ENCODE assay signal across 9 mouse cellular contexts in the genomic region with DNA sequence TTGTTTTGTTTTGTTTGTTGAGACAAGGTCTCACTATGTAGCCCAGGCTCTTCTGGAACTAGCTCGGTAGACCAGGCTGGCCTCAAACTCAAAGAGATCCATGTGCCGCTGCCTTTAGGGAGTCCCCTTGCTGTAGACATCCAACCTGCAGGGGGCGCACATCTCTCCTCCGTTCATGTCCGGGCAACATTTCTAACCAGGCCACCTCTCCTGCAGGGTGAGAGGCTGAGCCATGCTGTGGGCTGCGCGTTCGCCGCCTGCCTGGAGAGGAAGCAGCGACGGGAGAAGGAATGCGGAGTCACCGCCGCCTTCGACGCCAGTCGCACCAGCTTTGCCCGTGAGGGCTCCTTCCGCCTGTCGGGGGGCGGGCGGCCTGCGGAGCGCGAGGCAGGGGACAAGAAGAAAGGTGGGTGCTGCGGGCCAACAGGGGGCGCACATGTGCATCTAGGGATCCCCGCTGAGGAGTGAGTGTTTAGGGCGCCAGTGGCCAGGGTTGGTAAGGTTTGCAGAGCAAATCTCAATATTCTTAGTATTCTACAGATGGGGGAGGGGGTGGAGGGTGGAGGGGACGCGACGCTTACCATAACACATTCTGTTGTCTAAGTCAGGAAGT. TPM values are rescaled to one million over a fixed set of nuclear protein-coding genes. Genes with fewer than 3 reads are reported as not detected.
DNase-seq lines count a peak whose midpoint lies in the region; ATAC-seq lines count a peak whose summit lies in the region.
"Had no signal": no experiment of that assay in that cellular context is flagged by ENCODE, and none has a peak within 500 bp of the region (broad histone marks: within the 10 kb centered on the region; RNA-seq: fewer than 3 reads in every experiment).

No protein-coding gene starts in this region.

- peaks cover 21% of the 10 kb centered on the region for H3K36me3 ChIP-seq in heart, embryonic 11.5 days (ENCODE audit: control insufficient read depth, insufficient read depth, low read length)
- peaks cover 96% of the 10 kb centered on the region for H3K36me3 ChIP-seq in midbrain, embryonic 14.5 days (ENCODE audit: control insufficient read depth, insufficient read depth, low read length)

- no peaks in the 10 kb centered on the region for H3K27me3 ChIP-seq in heart, embryonic 11.5 days (ENCODE audit: control insufficient read depth, insufficient read depth, low read length)
- H3K27me3 ChIP-seq in midbrain, embryonic 14.5 days (ENCODE audit: control insufficient read depth, insufficient read depth, low read length), result no peaks in the 10 kb centered on the region
- H3K27me3 ChIP-seq: embryonic facial prominence, embryonic 12.5 days had no signal

- H3K4me2 ChIP-seq in heart, embryonic 11.5 days, result peak overlapping the region; percentile 49
- H3K4me2 ChIP-seq in midbrain, embryonic 14.5 days (ENCODE audit: low read length), result no peak overlapping the region
- H3K4me2 ChIP-seq: embryonic facial prominence, embryonic 12.5 days had no signal

- no peaks in the 10 kb centered on the region for H3K4me1 ChIP-seq in heart, embryonic 11.5 days (ENCODE audit: control insufficient read depth, insufficient read depth, low read length)
- no peaks in the 10 kb centered on the region for H3K4me1 ChIP-seq in midbrain, embryonic 14.5 days (ENCODE audit: control insufficient read depth, insufficient read depth, low read length)
- H3K4me1 ChIP-seq: embryonic facial prominence, embryonic 12.5 days had no signal

- H3K9me3 ChIP-seq in heart, embryonic 11.5 days (replicated peaks; ENCODE audit: control insufficient read depth, low read length), result no peaks in the 10 kb centered on the region
- no peaks in the 10 kb centered on the region for H3K9me3 ChIP-seq in midbrain, embryonic 14.5 days (ENCODE audit: control insufficient read depth, low read length)
- H3K9me3 ChIP-seq: embryonic facial prominence, embryonic 12.5 days had no signal

- no peak overlapping the region for H3K9ac ChIP-seq in heart, embryonic 11.5 days (ENCODE audit: low read depth, low read length)
- no peak overlapping the region for H3K9ac ChIP-seq in midbrain, embryonic 14.5 days (replicated peaks; ENCODE audit: low read length)
- H3K9ac ChIP-seq: embryonic facial prominence, embryonic 12.5 days had no signal

- H3K27ac ChIP-seq in heart, embryonic 11.5 days (ENCODE audit: low read depth, low read length), result no peak overlapping the region
- no peak overlapping the region for H3K27ac ChIP-seq in midbrain, embryonic 14.5 days (replicated peaks; ENCODE audit: low read depth, low read length)
- H3K27ac ChIP-seq: embryonic facial prominence, embryonic 12.5 days had no signal

- no peak overlapping the region for H3K4me3 ChIP-seq in heart, embryonic 11.5 days (ENCODE audit: low read depth, low read length)
- no peak overlapping the region for H3K4me3 ChIP-seq in midbrain, embryonic 14.5 days (replicated peaks; ENCODE audit: low read depth, low read length)
- H3K4me3 ChIP-seq: embryonic facial prominence, embryonic 12.5 days had no signal

- 39% methylated on average over 32 of the region's 32 CpGs for WGBS in heart, embryonic 11.5 days (ENCODE audit: insufficient replicate concordance)
- WGBS in midbrain, embryonic 14.5 days, result 58% methylated on average over 32 of the region's 32 CpGs

- intact Hi-C loops in heart, postnatal 25 days (cut with DNase I), result no loop called here

- 0 out of 2 replicates have a peak, but pooled peaks have one; percentile 47 for ATAC-seq in heart, embryonic 11.5 days (replicated peaks; ENCODE audit: insufficient number of reproducible peaks, low FRiP score, low TSS enrichment)
- peak; percentile 45 for ATAC-seq in common myeloid progenitor, adult 5-6 weeks (replicated peaks; ENCODE audit: low read depth, poor library complexity, severe bottlenecking)
- ATAC-seq in midbrain, embryonic 14.5 days (ENCODE audit: low FRiP score, low TSS enrichment), result no peak

- DNase-seq in heart, postnatal 25 days (ENCODE audit: low spot score), result no peak
- peak; percentile 95 for DNase-seq in ES-CJ7 (ENCODE audit: low read depth, low spot score)
- peak; percentile 58 for DNase-seq in kidney, postnatal 10 days
- DNase-seq in midbrain, embryonic 14.5 days, result peak; percentile 50
- DNase-seq in frontal cortex, postnatal 25 days (ENCODE audit: low spot score in 2 of 2), result no peak
- no peak for DNase-seq in gastrocnemius, adult 8-10 months (ENCODE audit: low spot score in 2 of 2)

RNA-seq across cellular contexts. Expression of a gene that starts 15.6 kb away (rescaled TPM):
- polyA plus RNA-seq in heart, embryonic 11.5 days (2014; fragmentation: Nextera tagmentation; extraction: Ambion mirVana), result 3.4 and 4.6 TPM in 2 replicates
- total RNA-seq in heart, postnatal 25 days (2021), result 1 to 10 TPM; 4.5 to 5.3 TPM
- 0.29 and 1.1 TPM in 2 replicates for total RNA-seq in common myeloid progenitor, adult 5-6 weeks (2017)
- polyA plus RNA-seq in midbrain, embryonic 14.5 days (2014; fragmentation: Nextera tagmentation; extraction: Ambion mirVana), result 33.7 and 50.1 TPM in 2 replicates
- 1 to 10 TPM; 1.5 to 3.4 (median 2.2) TPM for total RNA-seq in gastrocnemius, adult 8-10 months (2022)

RNA-seq across cellular contexts. Expression of a gene that starts 41.0 kb away (rescaled TPM):
- 9.1 and 10.6 TPM in 2 replicates for polyA plus RNA-seq in heart, embryonic 11.5 days (2014; fragmentation: Nextera tagmentation; extraction: Ambion mirVana)
- 1 to 10 TPM; 7.3 to 8.1 TPM for total RNA-seq in heart, postnatal 25 days (2021)
- total RNA-seq in common myeloid progenitor, adult 5-6 weeks (2017), result 8.2 and 15.7 TPM in 2 replicates
- 19.8 and 22.6 TPM in 2 replicates for polyA plus RNA-seq in midbrain, embryonic 14.5 days (2014; fragmentation: Nextera tagmentation; extraction: Ambion mirVana)
- 1 to 10 TPM; 2.6 to 3.3 (median 3.0) TPM for total RNA-seq in gastrocnemius, adult 8-10 months (2022)

RNA-seq across cellular contexts. Expression of a gene that starts 45.4 kb away (rescaled TPM):
- polyA plus RNA-seq in heart, embryonic 11.5 days (2014; fragmentation: Nextera tagmentation; extraction: Ambion mirVana), result 2.8 and 3.2 TPM in 2 replicates
- 1 to 10 TPM; 4.4 to 4.7 TPM for total RNA-seq in heart, postnatal 25 days (2021)
- total RNA-seq in common myeloid progenitor, adult 5-6 weeks (2017), result 5.2 and 5.4 TPM in 2 replicates
- 7.3 and 7.4 TPM in 2 replicates for polyA plus RNA-seq in midbrain, embryonic 14.5 days (2014; fragmentation: Nextera tagmentation; extraction: Ambion mirVana)
- 1 to 10 TPM; 3.5 to 4.6 (median 3.7) TPM for total RNA-seq in gastrocnemius, adult 8-10 months (2022)

Comparison
In these comparisons a context has a peak if more than half of its experiments do, and no peak if none do; other contexts are left out.
1. DNase-seq: peak in ES-CJ7 (single experiment), kidney, postnatal 10 days (single experiment) and midbrain, embryonic 14.5 days (single experiment); none in heart, postnatal 25 days (single experiment), frontal cortex, postnatal 25 days (0 of 2) and gastrocnemius, adult 8-10 months (0 of 2).